Mouse (Mus musculus) CD4-positive, CD25-positive, alpha-beta regulatory T cell, adult 4 months (primary cell): ENCODE measurements around the gene Gm340. TPM values are rescaled to one million over a fixed set of nuclear protein-coding genes. Genes with fewer than 3 reads are reported as not detected.

Experiments
- ATAC-seq: one replicate; pipeline ENCODE4 v1.8.0; 2017
- polyA plus RNA-seq, 2 experiments: library from polyadenylated mRNA; unstranded; fragments of 100-300 nt; shearing (Covaris generic); gene quantifications; one replicate each; pipeline ENCODE4 v1.2.1; 2017

The Gm340 gene
- 1 to 10 TPM; 4.0 to 6.4 TPM for polyA plus RNA-seq

- no peak for ATAC-seq
Observed at GRCm38 (mm10) chr19:41581706-41582420, at the start of gene Gm340. Gene Gm340 (plus strand): TSS chr19:41582370.

- ATAC-seq: no peak
Observed at GRCm38 (mm10) chr19:41534021-41534420, 48.1 kb upstream of the Gm340 start.

- no peak for ATAC-seq
Observed at GRCm38 (mm10) chr19:41556981-41557380, 25.2 kb upstream of the Gm340 start.

- no peak for ATAC-seq
Observed at GRCm38 (mm10) chr19:41557491-41557890, 24.7 kb upstream of the Gm340 start.

- no peak for ATAC-seq
Observed at GRCm38 (mm10) chr19:41558891-41559486, 23.2 kb upstream of the Gm340 start.

GRCm38 (mm10) chr19:41560856-41561255 is 21.3 kb upstream of the Gm340 start:
- ATAC-seq: no peak

- no peak for ATAC-seq
Observed at GRCm38 (mm10) chr19:41568791-41569190, 13.4 kb upstream of the Gm340 start.

GRCm38 (mm10) chr19:41573700-41574099 is 8.5 kb upstream of the Gm340 start:
- no peak for ATAC-seq

GRCm38 (mm10) chr19:41577576-41577975 is 4.6 kb upstream of the Gm340 start:
- no peak for ATAC-seq

- ATAC-seq: no peak
Observed at GRCm38 (mm10) chr19:41579311-41579920, 2.8 kb upstream of the Gm340 start.

- no peak for ATAC-seq
Observed at GRCm38 (mm10) chr19:41582918-41583514, 846 bp downstream of the Gm340 start.

GRCm38 (mm10) chr19:41586752-41587151 is 4.6 kb downstream of the Gm340 start:
- no peak for ATAC-seq

- no peak for ATAC-seq
Observed at GRCm38 (mm10) chr19:41587431-41588222, 5.5 kb downstream of the Gm340 start.

GRCm38 (mm10) chr19:41589026-41589425 is 6.9 kb downstream of the Gm340 start:
- ATAC-seq: no peak

- no peak for ATAC-seq
Observed at GRCm38 (mm10) chr19:41589681-41590080, 7.5 kb downstream of the Gm340 start.

- ATAC-seq: no peak
Observed at GRCm38 (mm10) chr19:41591808-41592207, 9.6 kb downstream of the Gm340 start.

- ATAC-seq: peak; percentile 32
Observed at GRCm38 (mm10) chr19:41597170-41597894, 15.2 kb downstream of the Gm340 start.

- no peak for ATAC-seq
Observed at GRCm38 (mm10) chr19:41600647-41601046, 18.5 kb downstream of the Gm340 start.

GRCm38 (mm10) chr19:41606208-41606987 is 24.2 kb downstream of the Gm340 start:
- no peak for ATAC-seq

- no peak for ATAC-seq
Observed at GRCm38 (mm10) chr19:41611683-41612082, 29.5 kb downstream of the Gm340 start.
